In the genomic region with DNA sequence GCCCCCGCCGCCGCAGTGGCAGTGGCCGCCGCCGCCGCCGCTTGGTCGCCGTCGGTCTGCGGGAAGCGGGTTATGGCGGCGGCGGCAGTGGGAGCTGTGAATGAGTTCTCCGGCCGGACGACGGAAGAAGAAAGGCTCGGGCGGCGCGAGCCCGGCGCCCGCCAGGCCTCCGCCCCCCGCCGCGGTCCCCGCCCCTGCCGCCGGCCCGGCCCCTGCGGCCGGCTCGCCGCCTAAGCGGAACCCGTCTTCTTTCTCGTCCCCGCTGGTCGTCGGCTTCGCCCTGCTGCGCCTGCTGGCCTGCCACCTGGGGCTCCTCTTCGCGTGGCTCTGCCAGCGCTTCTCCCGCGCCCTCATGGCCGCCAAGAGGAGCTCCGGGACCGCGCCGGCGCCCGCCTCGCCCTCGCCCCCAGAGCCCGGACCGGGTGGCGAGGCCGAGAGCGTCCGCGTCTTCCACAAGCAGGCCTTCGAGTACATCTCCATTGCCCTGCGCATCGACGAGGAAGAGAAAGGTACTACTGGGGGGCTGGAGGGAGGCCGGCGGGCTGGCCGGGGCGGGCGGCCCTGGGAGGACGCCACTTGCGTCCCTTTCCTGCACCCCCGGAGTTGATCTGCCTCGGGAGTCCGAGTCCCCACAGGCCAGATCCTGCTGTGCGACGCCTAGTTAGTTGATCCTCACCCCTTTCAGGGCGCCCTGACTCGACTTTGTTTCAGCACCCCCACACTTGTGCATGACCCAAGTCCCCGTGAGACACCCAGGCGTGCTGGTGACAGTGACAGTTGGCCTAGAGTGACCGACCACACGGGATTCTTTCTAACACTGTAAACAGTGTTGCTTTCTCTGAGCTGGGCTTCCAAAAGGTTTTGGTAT, we compare ENCODE assay signal across 8 mouse cellular contexts. TPM values are rescaled to one million over a fixed set of nuclear protein-coding genes. Genes with fewer than 3 reads are reported as not detected.
DNase-seq lines count a peak whose midpoint lies in the region; ATAC-seq lines count a peak whose summit lies in the region.

Spast (plus strand) TSS at position 51 of the 868 bp plus-strand sequence.

- H3K4me3 ChIP-seq in intestine, embryonic 15.5 days (replicated peaks), result peak within 1 kb of the TSS; percentile 99
- H3K4me3 ChIP-seq in limb, embryonic 11.5 days (ENCODE audit: low read depth, low read length), result peak within 1 kb of the TSS; percentile 99
- H3K4me3 ChIP-seq in midbrain, embryonic 12.5 days, result peak within 1 kb of the TSS; percentile 99

- H3K9me3 ChIP-seq in intestine, embryonic 15.5 days, result no peaks in the 10 kb centered on the region
- no peaks in the 10 kb centered on the region for H3K9me3 ChIP-seq in limb, embryonic 11.5 days (ENCODE audit: control insufficient read depth, low read length)
- H3K9me3 ChIP-seq in midbrain, embryonic 12.5 days, result no peaks in the 10 kb centered on the region

- H3K4me1 ChIP-seq in intestine, embryonic 15.5 days (replicated peaks), result peaks cover 16% of the 10 kb centered on the region; the same call in 1 of the 2 replicates
- peaks cover 13% of the 10 kb centered on the region; the same call in 1 of the 2 replicates for H3K4me1 ChIP-seq in limb, embryonic 11.5 days (ENCODE audit: control insufficient read depth, insufficient read depth, low read length)
- H3K4me1 ChIP-seq in midbrain, embryonic 12.5 days, result peaks cover 32% of the 10 kb centered on the region

- no peaks in the 10 kb centered on the region for H3K27me3 ChIP-seq in intestine, embryonic 15.5 days (replicated peaks)
- H3K27me3 ChIP-seq in limb, embryonic 11.5 days (ENCODE audit: control insufficient read depth, insufficient read depth, low read length), result no peaks in the 10 kb centered on the region
- H3K27me3 ChIP-seq in midbrain, embryonic 12.5 days, result no peaks in the 10 kb centered on the region

- H3K36me3 ChIP-seq in intestine, embryonic 15.5 days, result no peaks in the 10 kb centered on the region
- no peaks in the 10 kb centered on the region for H3K36me3 ChIP-seq in limb, embryonic 11.5 days (ENCODE audit: control insufficient read depth, insufficient read depth, low read length)
- peaks cover 8% of the 10 kb centered on the region for H3K36me3 ChIP-seq in midbrain, embryonic 12.5 days

- H3K27ac ChIP-seq in intestine, embryonic 15.5 days, result peak within 1 kb of the TSS; percentile 98
- H3K27ac ChIP-seq in limb, embryonic 11.5 days (replicated peaks; ENCODE audit: low read depth, low read length), result peak within 1 kb of the TSS; percentile 89
- H3K27ac ChIP-seq in midbrain, embryonic 12.5 days (replicated peaks), result peak within 1 kb of the TSS; percentile 98

- DNase-seq in adrenal gland, adult 18-20 months (ENCODE audit: low spot score in 2 of 2), result peak; percentile 80 to 82
- DNase-seq in embryo, embryonic 10.5 days (ENCODE audit: low spot score), result peak; percentile 66
- peak; percentile 67 to 69 for DNase-seq in gastrocnemius, postnatal 36 days
- DNase-seq in limb, embryonic 11.5 days (ENCODE audit: low spot score), result no peak
- peak; percentile 55 for DNase-seq in right cerebral cortex, postnatal 4 days
- DNase-seq in yolk sac, embryonic 10.5 days (ENCODE audit: low spot score), result peak; percentile 74

- WGBS in intestine, embryonic 15.5 days, result under 1% methylated on average over 77 of the region's 90 CpGs
- under 1% methylated on average over 71 of the region's 90 CpGs for WGBS in limb, embryonic 11.5 days
- under 1% methylated on average over 70 of the region's 90 CpGs for WGBS in midbrain, embryonic 12.5 days

- peak within 1 kb of the TSS; percentile 73 for H3K4me2 ChIP-seq in intestine, embryonic 15.5 days (replicated peaks)
- H3K4me2 ChIP-seq in limb, embryonic 11.5 days (ENCODE audit: low read depth, severe bottlenecking), result peak within 1 kb of the TSS; percentile 77
- H3K4me2 ChIP-seq in midbrain, embryonic 12.5 days (replicated peaks), result peak within 1 kb of the TSS; percentile 69

- intact Hi-C loops in gastrocnemius, postnatal 36 days (cut with DNase I), result no loop called here

- H3K9ac ChIP-seq in intestine, embryonic 15.5 days, result peak within 1 kb of the TSS; percentile 97
- H3K9ac ChIP-seq in limb, embryonic 11.5 days (ENCODE audit: low read length), result peak within 1 kb of the TSS; percentile 94
- H3K9ac ChIP-seq in midbrain, embryonic 12.5 days (replicated peaks), result peak within 1 kb of the TSS; percentile 99

- peak; percentile 95 for ATAC-seq in intestine, embryonic 15.5 days
- ATAC-seq in limb, embryonic 11.5 days (ENCODE audit: insufficient number of reproducible peaks, low FRiP score, low TSS enrichment, low read depth), result peak; percentile 84
- peak; percentile 77 for ATAC-seq in midbrain, embryonic 12.5 days (ENCODE audit: low FRiP score, low read depth)

RNA-seq across cellular contexts. Expression of gene Spast, which starts in this region (rescaled TPM):
- total RNA-seq in adrenal gland, adult 18-20 months (2021), result 10 to 100 TPM; 28.6 to 30.5 TPM
- total RNA-seq in gastrocnemius, postnatal 36 days (2021), result 10 to 100 TPM; 41.3 to 44.0 TPM
- polyA plus RNA-seq in intestine, embryonic 15.5 days (2015; fragmentation: Nextera tagmentation; extraction: Ambion mirVana), result 12.4 and 15.0 TPM in 2 replicates
- 31.2 and 32.7 TPM in 2 replicates for polyA plus RNA-seq in limb, embryonic 11.5 days (2014; fragmentation: Nextera tagmentation; extraction: Ambion mirVana)
- 41.1 and 46.8 TPM in 2 replicates for polyA plus RNA-seq in midbrain, embryonic 12.5 days (2016; fragmentation: Nextera tagmentation; extraction: Ambion mirVana)
